Mouse (Mus musculus) lung, postnatal 25 days (tissue): ENCODE measurements around the gene Tmprss7.

Experiments used
- DNase-seq: peaks from one replicate; pipeline ENCODE4 v3.0.0; 2022; ENCODE audit warnings: low spot score

Tmprss7 gene

DNA sequence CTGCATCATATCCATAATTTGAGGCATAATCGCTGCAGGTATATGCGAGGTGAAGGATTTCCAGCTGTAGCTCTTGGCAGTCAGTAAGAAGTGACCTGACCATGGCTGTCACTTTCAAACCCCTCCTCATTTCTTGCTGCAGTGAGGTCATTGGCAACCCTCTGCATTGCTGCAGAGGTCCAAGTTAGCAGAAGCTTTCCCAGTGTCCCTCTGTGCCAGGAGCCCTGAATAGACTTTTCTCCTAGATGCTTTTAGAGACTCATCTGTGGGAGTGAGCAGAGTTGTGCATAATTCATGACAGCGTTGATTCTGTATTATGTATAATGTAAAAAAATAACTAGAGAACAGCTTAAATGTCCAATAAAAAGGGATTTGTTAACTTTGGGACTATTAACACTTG is 8.2 kb downstream of the Tmprss7 start:
- DNase-seq: no peak

DNA sequence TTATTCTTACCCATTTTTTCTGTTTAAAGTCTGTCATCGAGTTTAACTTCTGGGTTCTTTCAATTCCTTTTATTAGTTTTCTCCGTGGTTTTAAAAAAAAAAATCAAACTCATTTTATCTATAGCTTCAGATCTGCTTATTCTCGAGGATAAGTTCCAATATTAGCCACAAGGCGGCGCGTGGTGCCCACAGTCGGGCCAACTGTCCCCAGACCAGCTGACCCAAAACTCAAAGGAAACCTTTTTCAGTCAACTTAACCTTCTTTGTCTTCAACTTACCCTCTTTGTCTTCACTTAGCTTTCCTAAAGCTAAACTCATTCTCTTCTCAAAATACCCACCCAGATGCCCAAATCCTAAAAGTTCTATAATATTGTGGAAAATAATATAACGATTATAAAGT is 8.6 kb downstream of the Tmprss7 start:
- DNase-seq: peak; percentile 67

DNA sequence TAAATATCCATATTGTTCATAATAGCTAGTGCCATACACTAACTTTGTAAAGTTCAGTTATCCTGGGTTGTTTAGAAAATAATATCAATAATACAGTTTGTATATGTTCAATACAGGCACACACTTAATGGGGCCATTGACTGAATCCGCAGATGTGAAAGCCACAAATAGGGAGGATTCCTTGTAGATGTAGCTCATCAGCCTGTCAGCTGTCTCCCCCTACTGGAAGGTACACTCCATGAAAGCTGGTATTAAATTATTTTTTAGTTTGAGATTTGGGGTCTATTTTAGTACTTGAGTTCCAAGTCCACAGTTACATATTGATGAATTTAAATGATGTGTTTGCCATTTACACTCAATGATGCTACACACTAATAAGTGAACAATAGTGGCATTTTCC is 17.0 kb downstream of the Tmprss7 start:
- DNase-seq: peak; percentile 12

DNA sequence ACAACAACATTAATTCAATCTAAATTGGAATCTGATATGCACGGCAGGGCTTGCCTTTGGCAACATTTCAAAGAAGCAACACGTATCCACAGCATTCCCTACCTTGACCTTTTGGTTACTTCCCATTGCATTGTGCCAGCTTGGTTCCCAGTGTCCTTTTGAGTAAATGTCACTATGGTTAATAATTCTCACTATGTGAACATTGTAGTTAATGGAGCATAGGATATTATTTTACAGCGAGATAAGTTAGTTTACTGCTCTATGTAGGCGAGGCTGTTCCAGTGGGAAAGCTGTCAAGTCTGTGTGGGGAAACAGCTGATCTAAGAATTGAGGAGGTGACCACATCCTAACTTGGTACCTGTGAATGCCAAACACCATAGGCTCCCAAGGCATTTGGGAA is 23.5 kb downstream of the Tmprss7 start:
- DNase-seq: no peak

DNA sequence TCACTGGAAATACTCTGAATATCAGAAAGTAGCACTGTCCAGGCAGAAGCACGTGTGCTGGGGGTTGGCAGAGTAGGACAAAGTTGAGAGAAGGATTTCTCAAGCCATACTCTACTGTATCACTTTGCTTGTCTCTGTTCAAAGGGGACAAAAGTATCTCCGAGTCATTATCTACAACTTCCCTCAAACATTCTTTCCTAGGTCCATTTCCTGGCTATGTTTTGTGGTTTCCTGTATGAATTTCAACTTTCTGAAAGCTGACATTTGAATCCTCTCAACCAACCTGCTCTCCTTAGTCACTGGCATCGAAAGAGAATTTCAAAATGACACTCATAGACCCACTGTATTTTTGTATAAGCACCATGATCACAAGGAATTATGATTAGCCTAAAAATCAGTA is 25.3 kb downstream of the Tmprss7 start:
- no peak for DNase-seq

DNA sequence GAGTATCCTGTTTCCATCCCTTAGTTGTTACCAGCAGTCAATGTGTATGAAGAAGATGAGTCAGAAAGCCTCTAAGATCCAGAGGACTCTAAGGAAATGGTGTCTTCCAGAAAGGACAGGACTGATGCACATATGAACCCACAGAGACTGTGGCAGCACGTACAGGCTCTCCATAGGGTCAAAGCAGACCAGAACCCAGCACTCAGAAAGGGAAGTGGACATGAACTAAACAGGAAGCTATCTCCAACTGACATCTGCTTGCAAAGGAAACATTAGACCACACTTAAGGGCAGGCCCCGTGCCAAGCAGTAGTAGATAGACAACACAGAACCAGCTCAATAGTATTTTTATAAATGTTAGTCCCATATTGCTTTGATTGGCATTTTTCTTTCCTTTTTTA is 27.3 kb downstream of the Tmprss7 start:
- DNase-seq: peak; percentile 24

DNA sequence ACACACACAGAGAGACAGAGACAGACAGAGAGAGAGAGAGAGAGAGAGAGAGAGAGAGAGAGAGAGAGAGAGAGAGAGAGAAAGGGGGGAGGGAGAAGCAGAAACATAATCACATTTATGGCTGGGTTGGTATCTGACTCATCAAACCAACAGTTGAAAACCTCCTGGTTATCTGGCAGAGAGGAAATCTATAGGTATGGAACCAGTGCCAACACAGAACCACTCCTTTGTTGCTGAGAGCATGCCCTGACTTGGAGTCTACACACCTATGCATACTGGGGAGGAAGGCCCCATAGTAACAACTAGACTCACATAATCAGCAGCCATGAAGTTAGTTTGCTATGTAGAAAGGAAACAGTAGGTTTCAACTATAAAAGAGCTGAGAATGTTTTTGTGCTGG is 31.1 kb downstream of the Tmprss7 start:
- no peak for DNase-seq

DNA sequence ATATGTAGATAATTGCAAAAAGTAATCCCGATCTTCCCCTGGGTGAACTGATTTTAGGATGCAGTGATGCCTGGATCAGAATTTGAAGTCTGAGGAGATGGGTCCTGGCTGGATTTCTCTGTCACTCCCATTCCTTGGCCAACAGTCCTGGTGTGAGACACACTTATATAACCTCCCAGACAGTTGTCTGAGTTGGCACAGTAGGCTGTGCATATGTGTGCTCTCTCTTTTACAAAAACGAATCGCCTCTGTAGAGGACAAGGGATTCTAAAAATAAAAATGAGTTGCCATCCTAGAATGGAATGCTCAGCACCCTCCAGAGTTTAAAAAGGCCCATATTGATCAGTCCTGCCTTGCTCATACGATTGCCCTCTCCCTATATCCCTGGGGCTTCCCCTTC is 33.9 kb downstream of the Tmprss7 start:
- no peak for DNase-seq

DNA sequence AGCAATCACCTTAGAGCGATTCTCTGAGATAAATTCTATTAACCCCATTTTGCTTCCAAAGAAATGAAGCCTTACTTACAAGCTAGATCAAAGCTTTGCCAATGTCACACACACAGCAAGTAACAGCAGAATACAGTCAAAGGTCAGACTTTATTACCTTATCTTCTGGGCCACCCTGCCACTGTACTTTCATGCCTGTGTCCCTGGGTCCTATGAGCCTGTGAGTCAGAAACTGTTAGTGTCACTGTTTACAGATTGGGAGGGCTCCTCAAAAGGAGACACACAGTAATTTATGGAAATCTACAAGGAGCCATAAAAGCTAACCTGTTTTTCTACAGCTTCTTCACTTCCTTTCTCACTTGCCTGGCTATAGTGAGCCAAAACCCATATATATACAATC is 35.2 kb downstream of the Tmprss7 start:
- no peak for DNase-seq

DNA sequence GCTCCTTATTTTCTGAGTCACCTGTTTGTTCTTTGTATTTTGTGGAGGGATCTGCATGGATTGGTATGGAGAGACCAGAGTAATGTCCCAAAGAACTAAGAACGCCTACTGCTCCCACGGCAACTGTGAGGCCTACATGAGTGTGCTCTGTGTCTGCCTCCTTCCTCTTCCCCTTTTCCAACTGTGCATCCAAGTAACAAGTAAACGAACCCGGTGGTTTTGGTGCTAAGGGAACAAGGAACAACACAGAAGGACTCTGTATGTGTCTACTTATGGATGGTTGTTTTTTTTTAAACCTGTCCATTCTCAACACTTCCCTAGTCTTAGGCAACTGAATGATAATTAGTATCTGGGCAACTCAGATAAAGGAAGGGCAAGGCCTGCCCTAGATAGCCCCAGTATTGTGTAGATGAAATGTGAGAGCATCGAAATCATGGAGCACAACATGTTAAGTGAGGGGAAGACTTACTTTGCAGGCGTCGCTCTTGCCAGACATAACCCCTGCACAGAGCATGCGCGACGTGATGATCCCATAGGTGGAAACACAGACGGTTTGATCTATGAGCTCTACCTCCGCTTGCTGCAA is 35.8 kb downstream of the Tmprss7 start:
- no peak for DNase-seq

DNA sequence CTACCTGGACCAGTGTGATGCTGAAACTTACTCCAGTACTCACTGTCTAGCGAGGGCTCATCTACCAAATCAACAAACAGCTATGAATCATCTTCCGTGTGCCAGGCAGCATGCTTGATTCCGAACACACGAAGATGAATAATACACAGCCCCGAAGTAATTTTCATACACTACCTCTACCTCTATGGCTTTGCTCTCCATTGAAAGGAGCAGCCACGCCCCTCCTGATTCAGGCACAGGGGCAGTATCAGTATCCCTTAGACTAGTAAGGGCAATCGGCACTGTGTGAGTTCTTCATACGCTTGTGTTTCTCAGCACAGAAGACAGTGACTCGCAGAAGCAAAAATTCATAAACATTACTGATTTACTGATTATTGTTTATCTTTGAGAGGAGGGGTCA is 39.0 kb downstream of the Tmprss7 start:
- DNase-seq: no peak

DNA sequence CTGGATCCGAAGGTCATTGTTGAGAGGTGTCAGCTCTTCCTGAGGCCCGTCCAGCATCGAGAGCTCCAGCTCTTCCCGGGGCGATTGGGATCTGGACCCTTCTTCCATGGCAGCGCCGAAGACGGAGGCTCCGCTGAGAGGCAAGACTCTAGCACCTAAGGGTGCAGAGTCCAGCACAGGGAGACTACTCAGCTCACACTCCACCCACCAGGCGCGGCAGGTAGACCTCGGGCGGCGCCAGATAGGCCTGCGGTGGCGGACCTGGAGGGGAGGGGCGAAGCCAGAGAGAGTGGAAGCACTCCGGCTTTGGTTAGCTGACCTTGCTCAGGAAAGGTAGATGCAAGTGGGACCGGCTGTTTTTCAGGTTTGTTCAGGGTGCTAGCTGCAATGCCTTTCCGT is 39.5 kb downstream of the Tmprss7 start, which contains the start of gene BC016579:
Gene BC016579 (minus strand): TSS at position 135 of the 399 bp plus-strand sequence.
- DNase-seq: peak; percentile 32

DNA sequence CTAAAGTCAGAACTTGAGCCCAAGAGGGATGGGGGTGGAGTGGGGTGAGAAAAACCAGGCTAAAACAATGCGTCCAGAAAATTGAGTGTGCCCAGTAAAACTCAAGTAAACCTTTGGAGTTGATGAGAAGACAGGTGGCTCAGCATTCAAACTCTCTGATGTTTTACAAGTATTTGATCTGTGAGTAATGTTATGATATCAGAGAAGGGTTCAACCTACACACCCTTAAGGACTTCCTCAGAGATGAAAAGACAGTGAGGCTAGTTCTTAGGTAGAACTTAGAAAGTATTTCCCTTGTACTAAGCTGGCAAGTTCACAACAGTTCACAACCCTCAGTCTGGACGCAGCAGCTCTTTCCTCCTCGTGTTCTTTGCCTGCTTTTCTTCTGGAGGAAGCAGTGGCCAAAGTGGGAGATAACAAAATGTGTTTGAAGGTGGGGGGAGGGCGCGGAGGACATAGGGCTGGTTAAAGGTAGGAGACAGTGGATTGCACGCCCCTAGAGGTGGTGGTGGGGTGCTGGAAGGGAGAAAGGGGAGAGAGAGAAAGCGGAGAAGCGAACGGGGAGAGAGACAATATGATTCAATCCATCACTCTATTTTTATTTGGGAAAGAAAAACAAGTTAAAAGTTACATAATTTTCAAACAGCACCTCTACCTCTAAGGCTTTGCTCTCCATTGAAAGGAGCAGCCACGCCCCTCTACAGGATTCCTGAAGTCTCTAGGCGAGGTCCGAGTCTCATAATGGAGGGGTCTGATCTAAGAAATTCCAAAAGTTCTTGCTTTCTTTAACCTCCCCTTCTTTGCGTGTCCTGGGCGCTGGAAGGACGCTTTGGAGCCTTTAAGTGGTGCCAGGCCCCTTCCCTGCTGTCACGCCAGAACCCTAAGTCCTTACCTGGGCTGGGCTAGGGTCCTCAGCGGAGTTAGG is 40.2 kb downstream of the Tmprss7 start:
- DNase-seq: no peak

DNA sequence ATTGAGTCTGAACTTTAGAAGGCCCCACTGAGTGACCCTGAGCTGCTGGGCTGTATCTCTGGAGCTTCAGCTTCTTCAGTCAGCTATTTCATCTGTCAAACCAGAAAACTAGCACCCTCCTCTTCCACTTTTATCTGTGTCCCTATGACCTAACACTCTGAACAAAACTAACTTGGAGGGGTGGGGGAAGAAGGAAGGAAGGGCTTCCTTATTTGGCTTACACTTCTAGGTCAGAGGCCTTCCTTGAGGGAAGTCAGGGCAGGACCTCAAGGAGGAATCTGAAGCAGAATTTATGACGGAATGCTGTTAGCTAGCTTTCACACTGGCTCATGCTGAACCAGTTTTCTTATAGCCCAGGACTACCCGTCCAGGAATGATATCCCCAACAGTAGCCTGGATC is 42.0 kb downstream of the Tmprss7 start:
- no peak for DNase-seq

DNA sequence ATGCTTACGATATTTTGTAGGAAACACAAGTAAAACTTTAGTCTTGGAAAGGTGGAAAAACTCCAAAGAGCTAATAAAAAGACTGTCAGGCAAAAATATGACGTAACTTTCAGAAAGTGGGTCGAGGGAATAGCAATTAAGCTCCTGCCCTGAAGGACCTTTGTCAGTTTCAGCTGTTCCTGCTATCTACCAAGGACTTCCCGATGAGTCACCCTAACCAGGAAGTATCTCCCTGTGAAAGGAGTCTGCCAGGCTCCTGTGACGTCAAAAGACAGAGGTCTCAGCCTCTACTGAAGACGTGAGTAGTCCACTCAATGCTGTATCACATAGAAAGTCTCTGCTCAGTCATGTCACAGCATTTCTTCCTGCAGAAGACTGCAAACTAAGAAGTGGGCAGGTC is 49.1 kb downstream of the Tmprss7 start:
- peak; percentile 36 for DNase-seq

DNA sequence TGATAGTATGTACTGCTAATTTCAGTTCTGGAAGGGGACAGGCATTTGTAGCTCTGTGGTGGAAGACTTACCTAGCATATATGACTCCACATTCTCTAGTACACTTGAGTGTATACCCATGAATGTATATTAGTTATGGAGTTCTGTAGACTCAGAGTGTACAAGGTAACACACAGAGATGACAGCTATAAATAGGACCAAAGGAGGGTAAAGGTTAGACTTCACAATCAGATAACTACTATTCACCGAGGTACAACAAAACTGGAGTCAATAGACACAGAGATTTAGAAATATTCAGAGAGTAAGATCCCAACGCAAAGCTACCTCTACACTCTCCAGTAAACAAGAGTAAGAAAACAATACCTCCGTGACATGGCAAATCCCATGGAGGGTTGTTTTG is 49.5 kb downstream of the Tmprss7 start:
- no peak for DNase-seq

DNA sequence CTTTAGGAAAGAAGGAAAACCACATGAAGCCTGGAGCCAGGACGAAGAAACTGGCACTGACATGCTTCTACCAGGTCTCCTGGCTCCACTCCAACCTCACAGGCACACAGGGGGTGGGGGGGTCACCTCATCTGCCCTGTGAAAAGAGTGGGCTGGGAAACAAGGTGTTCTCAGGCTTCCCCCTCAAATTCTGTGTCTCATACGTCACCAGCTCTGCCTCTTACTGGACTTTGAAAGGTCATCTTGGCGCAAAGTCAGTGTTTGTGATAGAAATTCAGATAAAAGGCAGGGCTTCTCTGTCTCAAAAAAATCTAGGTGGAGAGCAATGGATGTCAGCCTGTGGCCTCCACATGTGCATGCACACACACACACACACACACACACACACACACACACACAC is 52.2 kb downstream of the Tmprss7 start:
- no peak for DNase-seq

DNA sequence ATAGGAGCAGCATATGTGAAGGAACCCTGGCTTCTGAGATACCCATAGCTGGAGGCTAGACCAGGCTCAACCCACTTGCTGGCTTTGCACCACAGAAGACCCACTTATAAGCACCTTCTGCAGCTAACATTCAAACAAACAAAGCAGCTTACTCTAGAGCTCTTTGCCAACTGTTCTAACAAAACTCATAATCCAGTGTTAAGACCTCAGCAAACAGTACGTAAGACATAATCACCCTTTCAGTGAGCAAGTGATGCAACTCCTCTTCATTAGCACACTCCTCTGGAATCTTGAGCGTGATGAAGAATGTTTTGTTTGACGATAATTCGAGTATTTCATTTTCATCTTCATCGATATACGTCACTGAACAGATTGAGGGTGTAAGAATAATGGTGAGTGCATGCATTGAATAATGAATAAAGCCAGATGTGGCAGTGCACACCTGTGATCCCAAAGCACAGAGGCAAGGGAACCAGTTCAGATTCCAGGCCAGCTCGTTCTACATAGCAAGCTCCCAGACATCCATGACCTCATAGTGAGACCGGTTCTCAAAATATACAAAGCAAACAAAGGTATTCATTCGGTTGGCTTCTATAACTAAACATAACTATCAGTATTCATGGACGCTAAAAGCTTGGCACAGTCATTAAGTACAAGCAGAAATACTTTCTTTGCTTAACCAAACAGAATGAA is 53.2 kb downstream of the Tmprss7 start:
- DNase-seq: no peak

DNA sequence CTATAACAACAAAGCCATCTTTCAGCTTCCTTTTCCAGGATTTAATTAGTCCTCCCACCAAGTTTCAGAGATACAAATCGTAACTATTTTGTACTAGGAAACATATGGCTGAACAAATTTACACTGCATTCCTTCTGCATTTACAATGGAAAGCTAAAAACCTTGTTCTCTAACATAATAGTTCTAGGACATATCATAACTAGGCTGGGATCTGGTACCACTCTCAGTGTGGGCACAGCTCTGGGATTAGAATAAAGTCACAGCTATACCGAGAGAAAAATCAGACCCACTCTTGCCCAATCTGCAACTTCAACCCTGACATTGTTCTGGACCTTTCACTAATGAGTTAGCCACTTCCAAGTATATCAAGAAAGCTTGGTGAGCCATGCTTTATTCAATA is 57.6 kb downstream of the Tmprss7 start:
- DNase-seq: no peak

DNA sequence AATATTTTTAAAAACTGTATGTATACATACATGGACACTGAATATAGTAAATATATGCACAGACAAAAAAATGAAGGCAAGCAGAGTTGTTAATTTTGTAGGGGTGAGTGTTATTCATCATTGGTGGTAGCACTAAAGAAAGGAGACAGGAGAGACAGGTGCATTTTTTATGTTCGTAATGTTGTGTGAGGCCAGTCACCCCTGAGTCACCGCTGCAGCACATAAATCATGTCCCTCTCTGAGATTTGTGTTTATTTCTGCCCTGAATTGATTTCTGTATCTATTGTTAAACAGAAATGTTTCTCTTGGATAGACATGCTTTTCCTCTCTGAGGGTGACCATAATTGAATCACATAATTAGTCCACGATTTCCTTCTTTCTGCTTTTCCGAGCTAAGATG is 61.0 kb downstream of the Tmprss7 start:
- DNase-seq: no peak

DNA sequence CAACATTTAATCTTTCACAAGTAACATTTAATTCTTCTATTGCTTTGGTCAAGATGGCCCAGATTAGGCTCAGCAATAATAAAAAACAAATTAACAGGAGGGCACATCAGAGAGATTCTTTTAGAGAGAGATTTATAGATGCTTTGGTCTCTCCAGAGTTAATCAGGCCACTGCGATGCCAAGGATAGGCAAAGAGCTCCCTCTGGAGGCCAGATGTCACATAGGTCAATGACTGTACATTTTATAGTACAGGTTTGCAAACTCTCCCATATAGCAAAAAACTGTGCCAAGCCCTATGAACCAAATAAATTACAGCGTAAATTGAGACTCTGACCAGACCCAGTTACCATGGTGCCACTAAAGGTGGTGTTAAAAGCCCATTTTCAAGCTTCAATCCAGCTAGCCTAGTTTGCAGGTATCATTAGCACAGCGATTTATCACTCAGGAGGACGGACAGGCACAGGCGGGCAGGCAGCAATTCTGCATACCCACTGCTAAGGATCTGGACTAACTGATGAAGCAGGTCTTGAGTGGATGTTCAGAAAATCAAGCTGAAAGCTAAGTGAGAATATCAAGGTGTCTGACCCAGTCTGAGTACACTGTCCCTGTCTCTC is 63.0 kb downstream of the Tmprss7 start:
- peak; percentile 71 for DNase-seq

DNA sequence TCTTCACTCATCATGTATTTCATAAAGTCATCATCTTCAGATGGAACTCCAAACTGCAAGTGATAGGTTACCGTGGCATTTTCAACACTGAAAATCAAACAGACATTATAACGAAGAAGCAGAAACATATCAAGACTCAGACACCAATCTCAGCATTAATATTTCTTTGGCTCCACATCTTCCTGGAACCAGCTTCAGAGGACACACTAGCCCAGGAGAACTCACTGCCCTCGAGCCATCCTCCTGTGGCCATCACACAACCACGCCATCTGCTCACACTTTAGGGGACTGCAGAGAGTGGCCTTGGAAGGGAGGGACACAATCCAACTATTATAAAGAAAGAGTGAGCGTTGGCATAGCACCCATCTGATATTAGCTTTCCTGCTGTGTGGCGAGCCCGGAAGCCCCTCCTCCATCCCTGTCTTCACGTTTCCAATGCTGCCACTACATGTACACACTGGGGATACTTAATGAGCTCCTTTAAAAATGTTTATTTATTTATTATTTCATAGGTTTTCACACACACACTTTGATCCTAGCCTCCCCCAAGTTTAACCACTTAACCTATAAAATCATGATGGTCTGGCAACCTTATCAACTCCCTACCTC is 63.9 kb downstream of the Tmprss7 start:
- no peak for DNase-seq
